Mouse (Mus musculus) heart, embryonic 11.5 days (tissue): ENCODE data around the gene Slc39a11. TPM values are rescaled to one million over a fixed set of nuclear protein-coding genes. Genes with fewer than 3 reads are reported as not detected.

Experiments used
- ATAC-seq: fragments of 200-750 bp; cut with Nextera tagmentation; replicated peaks from 2 replicates; pipeline ENCODE4 v1.8.0; 2017; ENCODE audit warnings: moderate library complexity; ENCODE audit not compliant: insufficient number of reproducible peaks, low FRiP score, low TSS enrichment
- H3K27ac ChIP-seq: fragments of 300-500 bp; sonication (generic); 2 replicates; pipeline ENCODE4 v1.5.1; 2014; ENCODE audit warnings: mild to moderate bottlenecking, low read depth, low read length
- H3K27me3 ChIP-seq: fragments of 300-500 bp; sonication (generic); 2 replicates; pipeline ENCODE4 v1.6.1; 2014; ENCODE audit warnings: mild to moderate bottlenecking, low read length, mixed read lengths; ENCODE audit not compliant: control insufficient read depth, insufficient read depth
- H3K36me3 ChIP-seq: fragments of 300-500 bp; sonication (generic); 2 replicates; pipeline ENCODE4 v1.6.1; 2014; ENCODE audit warnings: mild to moderate bottlenecking, low read length, moderate library complexity, mixed read lengths; ENCODE audit not compliant: control insufficient read depth, insufficient read depth
- H3K4me1 ChIP-seq: fragments of 300-500 bp; sonication (generic); 2 replicates; pipeline ENCODE4 v1.6.1; 2014; ENCODE audit warnings: low read length; ENCODE audit not compliant: control insufficient read depth, insufficient read depth
- H3K4me2 ChIP-seq: fragments of 300-500 bp; sonication (generic); 2 replicates; pipeline ENCODE4 v1.6.1; 2014; ENCODE audit warnings: mild to moderate bottlenecking, moderate library complexity
- H3K4me3 ChIP-seq: fragments of 300-500 bp; sonication (generic); 2 replicates; pipeline ENCODE4 v1.5.1; 2014; ENCODE audit warnings: low read depth, low read length
- H3K9ac ChIP-seq: fragments of 300-500 bp; sonication (generic); 2 replicates; pipeline ENCODE4 v1.6.1; 2014; ENCODE audit warnings: mild to moderate bottlenecking, low read depth, low read length, moderate library complexity
- H3K9me3 ChIP-seq: fragments of 300-500 bp; sonication (generic); replicated peaks from 2 replicates; pipeline ENCODE4 v1.6.1; 2016; ENCODE audit warnings: low read length; ENCODE audit not compliant: control insufficient read depth
- WGBS: fragments of 180-500 bp; shearing (Covaris S2); extraction: QIAGEN DNeasy Blood & Tissue Kit; methylation state at CpG from one replicate; pipeline ENCODE4 v1.1.7; 2014; ENCODE audit not compliant: insufficient replicate concordance; 5-methylcytosine and 5-hydroxymethylcytosine counted together
- polyA plus RNA-seq: library from polyadenylated mRNA; unstranded; fragments of >200 nt; fragmentation: Nextera tagmentation; extraction: Ambion mirVana; gene quantifications from 2 replicates; pipeline ENCODE4 v1.2.1, GENCODE M21; 2014

The Slc39a11 gene
- polyA plus RNA-seq, 1 experiment from 2014 or later, result 17.1 TPM

DNA sequence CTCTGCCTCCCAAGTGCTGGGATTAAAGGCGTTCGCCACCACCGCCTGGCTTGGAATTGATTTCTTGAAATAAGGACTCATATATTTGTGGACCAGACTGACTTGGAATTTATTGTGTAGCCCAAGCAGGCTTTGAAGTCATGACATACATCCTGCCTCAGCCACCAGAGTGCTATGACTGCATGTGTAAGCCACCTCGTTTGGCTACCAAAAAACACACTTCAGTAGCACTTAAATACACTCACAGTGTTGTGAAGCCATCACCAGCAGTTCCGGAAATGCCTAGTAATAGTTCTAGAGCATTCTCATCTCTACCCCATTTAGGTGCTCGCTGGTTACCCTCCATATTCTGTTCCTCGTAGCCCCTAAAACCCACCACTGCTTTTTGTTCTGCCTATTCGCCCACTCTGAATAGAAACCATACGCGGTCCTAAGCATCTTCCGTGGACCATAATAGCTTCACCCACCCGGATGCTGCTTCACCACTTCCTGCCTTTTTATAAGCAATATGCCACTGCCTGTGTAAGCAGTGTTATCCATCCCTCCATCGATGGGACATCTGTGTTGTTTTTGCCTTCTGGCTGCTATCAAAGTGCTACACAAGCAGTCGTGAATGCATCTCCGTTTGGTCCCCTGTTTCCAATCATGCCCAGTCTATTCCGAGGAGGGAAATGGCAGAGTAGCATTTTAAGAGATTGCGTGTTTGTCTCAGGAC lies 382.2 kb downstream of the Slc39a11 start:
- Histone ChIP-seq H3K9me3 (no peaks in the 10 kb centered on the region), H3K4me3 (no peak overlapping the region), H3K4me2 (no peak overlapping the region), H3K9ac (no peak overlapping the region), H3K27ac (no peak overlapping the region), H3K4me1 (no peaks in the 10 kb centered on the region), H3K36me3 (no peaks in the 10 kb centered on the region), H3K27me3 (no peaks in the 10 kb centered on the region)
- WGBS, result 84% methylated on average over 17 of the region's 17 CpGs
- no peak for ATAC-seq

DNA sequence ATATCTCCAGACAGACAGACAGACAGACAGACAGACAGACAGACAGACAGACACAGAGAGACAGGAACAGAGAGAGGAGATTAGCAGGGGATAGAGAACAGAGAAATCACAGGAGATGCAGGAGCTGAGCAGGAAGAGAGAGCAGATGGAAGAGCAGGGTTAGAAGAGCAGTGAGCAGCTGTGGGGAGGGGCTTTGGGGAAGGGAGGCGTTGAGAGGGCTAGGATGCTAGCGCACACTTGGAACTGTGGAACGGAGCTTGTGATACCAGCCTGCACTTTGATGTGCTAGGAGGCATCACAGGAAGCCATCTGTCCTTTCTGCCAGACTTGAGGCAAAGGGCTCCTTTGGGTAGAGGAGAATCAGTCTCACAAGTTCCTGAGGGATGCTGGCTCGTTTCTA lies 383.2 kb downstream of the Slc39a11 start:
- H3K4me1 ChIP-seq, result peaks cover 7% of the 10 kb centered on the region
- 43% methylated on average over 4 of the region's 4 CpGs for WGBS

DNA sequence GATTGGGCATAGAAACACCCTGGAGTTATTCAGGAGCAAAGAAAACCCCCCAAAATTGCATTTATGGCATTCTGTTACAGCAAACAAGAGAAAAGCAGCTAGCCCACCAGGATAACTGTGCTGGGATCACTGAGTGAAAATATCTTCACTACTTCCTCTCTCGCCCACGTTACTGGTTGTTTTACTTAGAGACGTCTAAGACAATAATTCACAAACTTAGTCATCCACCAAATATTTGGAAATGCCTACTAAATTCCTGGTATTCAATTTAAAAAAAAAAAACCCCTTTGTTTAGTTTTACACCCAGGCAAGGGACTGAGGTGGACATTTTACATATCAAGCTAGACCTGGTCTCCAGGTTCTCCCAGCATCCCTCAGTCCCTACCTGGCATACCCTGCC lies 384.3 kb downstream of the Slc39a11 start:
- H3K9me3 ChIP-seq, result no peaks in the 10 kb centered on the region
- no peak overlapping the region for H3K4me3 ChIP-seq
- H3K9ac ChIP-seq, result no peak overlapping the region
- no peaks in the 10 kb centered on the region for H3K36me3 ChIP-seq
- no peaks in the 10 kb centered on the region for H3K27me3 ChIP-seq
- ATAC-seq, result no peak
- H3K4me2 ChIP-seq, result no peak overlapping the region
- H3K4me1 ChIP-seq, result peaks cover 11% of the 10 kb centered on the region
- 71% methylated on average over 3 of the region's 3 CpGs for WGBS
- H3K27ac ChIP-seq, result no peak overlapping the region

More for the DNA sequence above, 383.2 kb downstream of the Slc39a11 start:
- Histone ChIP-seq H3K4me3 (no peak overlapping the region), H3K4me2 (no peak overlapping the region), H3K27ac (no peak overlapping the region), H3K36me3 (no peaks in the 10 kb centered on the region), H3K9me3 (no peaks in the 10 kb centered on the region), H3K9ac (no peak overlapping the region), H3K27me3 (no peaks in the 10 kb centered on the region)
- ATAC-seq, result no peak

DNA sequence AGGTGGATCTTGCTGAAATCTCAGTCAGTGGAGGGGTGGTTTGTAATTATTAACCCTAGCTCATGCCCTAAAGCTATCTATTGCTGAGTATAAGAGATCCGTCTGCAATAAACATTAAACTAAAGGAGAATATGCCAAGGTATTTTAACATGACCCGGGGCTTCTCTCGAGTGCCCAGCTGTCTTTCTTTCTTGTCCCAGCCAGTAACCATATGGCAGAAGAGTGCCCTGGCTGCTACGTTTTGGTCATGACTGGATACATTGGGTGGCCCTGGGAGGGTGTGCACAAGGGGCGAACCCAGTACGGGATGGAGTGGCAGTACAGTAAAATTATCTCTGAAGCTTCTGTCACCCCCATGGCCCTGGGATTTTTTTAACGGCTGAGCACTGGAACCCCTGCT lies 385.9 kb downstream of the Slc39a11 start:
- H3K27me3 ChIP-seq, result no peaks in the 10 kb centered on the region
- H3K4me1 ChIP-seq, result peaks cover 11% of the 10 kb centered on the region
- no peak overlapping the region for H3K27ac ChIP-seq
- 82% methylated on average over 7 of the region's 7 CpGs for WGBS
- H3K4me2 ChIP-seq, result no peak overlapping the region
- no peaks in the 10 kb centered on the region for H3K9me3 ChIP-seq
- no peak for ATAC-seq
- no peaks in the 10 kb centered on the region for H3K36me3 ChIP-seq
- no peak overlapping the region for H3K4me3 ChIP-seq
- no peak overlapping the region for H3K9ac ChIP-seq

DNA sequence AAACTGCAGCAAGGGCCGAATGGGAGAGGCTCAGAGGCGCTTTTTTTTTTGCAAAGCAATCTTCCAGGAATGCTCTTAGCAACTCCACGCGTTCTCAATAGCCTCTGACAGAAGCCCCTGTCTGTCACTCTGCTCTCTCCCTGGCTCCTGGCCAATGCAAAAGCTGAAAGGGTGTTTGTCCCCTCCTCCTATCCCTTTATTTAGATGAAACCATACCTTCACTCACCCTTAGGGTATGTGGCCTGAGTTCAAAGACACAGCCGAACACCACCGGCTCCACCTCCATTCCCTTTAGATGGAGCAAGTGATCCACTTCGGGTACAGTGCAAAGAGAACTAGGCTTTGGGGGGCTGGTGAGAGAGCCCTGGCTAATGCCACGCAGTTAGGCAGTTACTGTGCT lies 387.8 kb downstream of the Slc39a11 start:
- no peak overlapping the region for H3K4me2 ChIP-seq
- no peak overlapping the region for H3K27ac ChIP-seq
- WGBS, result 29% methylated on average over 8 of the region's 8 CpGs
- peaks cover 11% of the 10 kb centered on the region for H3K4me1 ChIP-seq
- H3K9ac ChIP-seq, result no peak overlapping the region
- H3K36me3 ChIP-seq, result no peaks in the 10 kb centered on the region
- no peak; the same call in 1 of the 2 replicates for ATAC-seq
- H3K27me3 ChIP-seq, result no peaks in the 10 kb centered on the region
- H3K9me3 ChIP-seq, result no peaks in the 10 kb centered on the region
- no peak overlapping the region for H3K4me3 ChIP-seq

DNA sequence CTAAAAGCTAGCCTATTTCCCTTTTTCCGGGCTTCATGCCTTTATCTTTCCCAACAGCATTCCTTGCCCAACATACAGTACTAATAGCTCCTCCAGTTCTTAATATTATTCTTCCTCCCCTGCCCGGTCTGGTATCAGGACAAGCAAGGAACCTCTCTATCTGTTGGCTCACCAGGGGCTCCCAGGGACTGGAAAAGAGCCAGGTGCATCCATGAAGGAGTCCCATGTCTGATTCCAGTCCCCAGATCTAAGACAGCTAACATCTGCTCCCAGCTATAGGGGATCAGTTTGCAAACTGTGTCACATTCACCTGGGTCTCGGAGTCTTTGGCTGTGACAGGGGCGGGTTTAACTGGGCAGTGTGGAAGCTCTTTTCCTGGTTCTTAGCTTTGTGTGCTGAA lies 388.5 kb downstream of the Slc39a11 start:
- H3K9me3 ChIP-seq, result no peaks in the 10 kb centered on the region
- ATAC-seq, result no peak
- peaks cover 12% of the 10 kb centered on the region for H3K4me1 ChIP-seq
- H3K27ac ChIP-seq, result no peak overlapping the region
- H3K4me3 ChIP-seq, result no peak overlapping the region
- no peak overlapping the region for H3K9ac ChIP-seq
- WGBS, result 54% methylated on average over 4 of the region's 4 CpGs
- H3K4me2 ChIP-seq, result no peak overlapping the region
- H3K27me3 ChIP-seq, result no peaks in the 10 kb centered on the region
- H3K36me3 ChIP-seq, result no peaks in the 10 kb centered on the region

DNA sequence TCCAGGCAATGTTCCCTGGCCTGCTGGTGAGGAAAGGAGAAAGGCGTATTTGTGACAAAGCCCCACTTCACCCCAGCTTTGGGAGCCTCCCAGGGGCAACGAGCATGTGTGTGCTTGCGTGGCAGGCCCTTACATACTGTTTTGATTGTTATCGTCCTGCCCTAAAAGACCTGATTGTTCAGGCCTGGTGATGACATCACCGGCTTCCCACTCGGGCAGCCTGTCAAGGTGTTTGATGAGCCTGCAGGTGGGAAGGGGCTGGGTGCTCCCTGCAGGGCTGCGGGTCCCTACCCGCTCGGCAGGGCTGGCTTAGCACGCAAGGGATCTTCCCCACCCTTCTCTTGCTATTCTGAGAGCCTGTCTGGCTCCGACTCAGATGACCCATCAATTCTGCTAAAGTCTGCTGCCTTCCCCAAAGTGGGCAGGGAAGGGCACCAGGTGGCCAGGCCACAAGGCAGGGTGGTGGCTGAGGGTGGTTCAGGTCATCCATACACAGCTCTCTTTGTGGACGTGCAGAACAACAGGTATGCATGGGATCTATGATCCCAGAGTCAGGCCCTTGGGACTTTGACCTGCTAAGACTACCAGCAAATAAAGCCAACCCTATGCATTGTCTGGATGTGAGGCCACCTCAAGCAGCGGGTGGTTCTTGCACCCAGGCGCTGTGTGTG lies 390.0 kb downstream of the Slc39a11 start:
- Histone ChIP-seq H3K9me3 (no peaks in the 10 kb centered on the region), H3K27me3 (no peaks in the 10 kb centered on the region), H3K9ac (no peak overlapping the region), H3K4me2 (no peak overlapping the region), H3K4me1 (peaks cover 23% of the 10 kb centered on the region), H3K36me3 (no peaks in the 10 kb centered on the region), H3K27ac (no peak overlapping the region), H3K4me3 (no peak overlapping the region)
- no peak for ATAC-seq
- WGBS, result 78% methylated on average over 14 of the region's 14 CpGs

DNA sequence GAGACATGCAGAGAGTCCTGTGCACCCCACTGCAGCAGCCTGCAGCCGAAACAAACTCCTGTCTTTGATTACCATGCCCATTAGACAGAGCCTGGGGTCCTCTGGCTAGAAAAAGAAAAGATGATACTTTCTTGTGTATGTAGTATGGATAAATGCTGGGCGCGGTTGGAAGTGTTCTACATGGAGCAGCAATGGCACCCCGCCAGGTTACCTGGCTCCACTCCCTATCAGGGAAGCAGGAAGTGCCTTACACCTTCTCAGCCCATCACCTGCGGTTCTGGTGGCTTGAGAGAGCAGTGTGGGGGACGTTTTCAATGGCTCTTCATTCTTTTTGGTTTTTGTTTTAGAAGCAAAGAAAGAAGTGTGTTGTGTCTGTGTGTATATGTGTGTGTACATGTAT lies 391.9 kb downstream of the Slc39a11 start:
- H3K4me1 ChIP-seq, result peaks cover 25% of the 10 kb centered on the region
- H3K4me3 ChIP-seq, result no peak overlapping the region
- H3K4me2 ChIP-seq, result no peak overlapping the region
- ATAC-seq, result no peak
- H3K27ac ChIP-seq, result no peak overlapping the region
- no peaks in the 10 kb centered on the region for H3K36me3 ChIP-seq
- no peaks in the 10 kb centered on the region for H3K9me3 ChIP-seq
- 73% methylated on average over 6 of the region's 6 CpGs for WGBS
- no peak overlapping the region for H3K9ac ChIP-seq
- H3K27me3 ChIP-seq, result no peaks in the 10 kb centered on the region

DNA sequence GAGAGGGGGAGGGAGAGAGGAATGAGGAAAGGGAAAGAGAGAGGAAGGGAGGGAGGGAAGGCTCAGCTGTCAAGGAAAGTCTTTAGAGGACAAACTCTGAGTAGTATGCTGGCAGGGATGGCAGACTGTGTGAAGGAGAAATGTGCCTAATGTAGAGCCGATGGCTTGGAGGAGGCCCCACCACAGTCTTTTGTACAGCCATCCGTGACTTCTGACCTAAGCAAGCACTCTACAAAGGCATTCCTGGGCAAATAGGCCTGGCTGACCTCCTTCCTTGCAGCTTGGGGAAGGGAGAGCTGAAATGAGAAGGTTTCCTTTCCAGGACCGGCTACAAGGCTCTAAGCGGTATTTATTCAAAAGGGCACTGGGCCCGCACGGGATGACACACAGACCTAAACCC lies 395.2 kb downstream of the Slc39a11 start:
- H3K36me3 ChIP-seq, result no peaks in the 10 kb centered on the region
- no peaks in the 10 kb centered on the region for H3K9me3 ChIP-seq
- H3K4me1 ChIP-seq, result peaks cover 17% of the 10 kb centered on the region
- no peak overlapping the region for H3K4me3 ChIP-seq
- H3K4me2 ChIP-seq, result no peak overlapping the region
- WGBS, result 69% methylated on average over 6 of the region's 6 CpGs
- ATAC-seq, result no peak
- no peaks in the 10 kb centered on the region for H3K27me3 ChIP-seq
- H3K9ac ChIP-seq, result no peak overlapping the region
- H3K27ac ChIP-seq, result no peak overlapping the region
